Mouse (Mus musculus) liver, adult 2 months (tissue): ENCODE measurements around the gene Secisbp2l. TPM values are rescaled to one million over a fixed set of nuclear protein-coding genes. Genes with fewer than 3 reads are reported as not detected.

Experiments used
- DNase-seq: peaks from one replicate; pipeline ENCODE4 v3.0.0-alpha.2; 2011; ENCODE audit warnings: low read depth, low spot score; ENCODE audit errors: extremely low read depth
- H3K27ac ChIP-seq: fragments of 200-500 bp; replicated peaks from 2 replicates; pipeline ENCODE4 v1.5.1; 2012; ENCODE audit warnings: low read depth, mild to moderate bottlenecking, control low read depth, inconsistent platforms, low read length; ENCODE audit not compliant: insufficient read depth
- H3K27me3 ChIP-seq: fragments of 200-500 bp; 2 replicates; pipeline ENCODE4 v1.6.1; 2012; ENCODE audit warnings: mild to moderate bottlenecking, moderate library complexity, low read length, inconsistent platforms; ENCODE audit not compliant: control insufficient read depth, insufficient read depth
- H3K36me3 ChIP-seq: fragments of 200-500 bp; 2 replicates; pipeline ENCODE4 v1.6.1; 2012; ENCODE audit warnings: low read length, inconsistent platforms; ENCODE audit not compliant: control insufficient read depth, insufficient read depth
- H3K4me1 ChIP-seq: fragments of 200-500 bp; 2 replicates; pipeline ENCODE4 v1.6.1; 2011; ENCODE audit warnings: low read length; ENCODE audit not compliant: control insufficient read depth, insufficient read depth
- H3K4me3 ChIP-seq: fragments of 200-500 bp; 2 replicates; pipeline ENCODE4 v1.5.1; 2011; ENCODE audit warnings: low read depth, mild to moderate bottlenecking, control low read depth, low read length, moderate library complexity; ENCODE audit not compliant: insufficient read depth
- H3K79me2 ChIP-seq: fragments of 200-500 bp; 2 replicates; pipeline ENCODE4 v1.6.1; 2012; ENCODE audit warnings: inconsistent platforms, mild to moderate bottlenecking, low read length, moderate library complexity; ENCODE audit not compliant: control insufficient read depth, insufficient read depth
- H3K9ac ChIP-seq: fragments of 200-500 bp; 2 replicates; pipeline ENCODE4 v1.6.1; 2012; ENCODE audit warnings: low read depth, mild to moderate bottlenecking, control low read depth, inconsistent platforms, low read length
- CTCF ChIP-seq: fragments of 200-500 bp; IDR thresholded peaks from 2 replicates; pipeline ENCODE4 v1.5.1; 2011; ENCODE audit warnings: low read depth, low read length, control low read depth
- POLR2A ChIP-seq: fragments of 200-500 bp; IDR thresholded peaks from 2 replicates; pipeline ENCODE4 v1.6.1; 2011; ENCODE audit warnings: low read length, control low read depth; ENCODE audit not compliant: insufficient read depth; ENCODE audit errors: extremely low read depth
- WGBS: fragments of 180-500 bp; shearing (Covaris S2); methylation state at CpG from one replicate; pipeline ENCODE4 v1.1.7; 2018; 5-methylcytosine and 5-hydroxymethylcytosine counted together
- polyA plus RNA-seq: library from polyadenylated mRNA; depleted of rRNA; stranded (reverse); fragments of >200 nt; gene quantifications from 2 replicates; pipeline ENCODE4 v1.2.3, GENCODE M21; 2012
- total RNA-seq: library from RNA; depleted of rRNA; stranded (reverse); fragments of >200 nt; gene quantifications from 2 replicates; pipeline ENCODE4 v1.2.3, GENCODE M21; 2014

The Secisbp2l gene
- total and polyA plus RNA-seq, 2 experiments: 8.0 to 26.0 TPM

GRCm38 (mm10) chr2:125811332-125811731 is 28.7 kb upstream of the Secisbp2l start:
- no peaks in the 10 kb centered on the region for H3K4me1 ChIP-seq
- H3K79me2 ChIP-seq: no peaks in the 10 kb centered on the region
- H3K27ac ChIP-seq: no peak overlapping the region
- H3K9ac ChIP-seq: no peak overlapping the region
- DNase-seq: no peak
- WGBS: 54% methylated on average over 2 of the region's 2 CpGs
- no peaks in the 10 kb centered on the region for H3K36me3 ChIP-seq
- TF ChIP-seq POLR2A (no peak), CTCF (no peak)
- no peaks in the 10 kb centered on the region for H3K27me3 ChIP-seq
- no peak overlapping the region for H3K4me3 ChIP-seq

- no peaks in the 10 kb centered on the region for H3K79me2 ChIP-seq
- no peaks in the 10 kb centered on the region for H3K4me1 ChIP-seq
- DNase-seq: no peak
- TF ChIP-seq POLR2A: no peak
- no peak for TF ChIP-seq CTCF
- H3K9ac ChIP-seq: no peak overlapping the region
- no peaks in the 10 kb centered on the region for H3K36me3 ChIP-seq
- H3K4me3 ChIP-seq: no peak overlapping the region
- 93% methylated on average over 7 of the region's 7 CpGs for WGBS
- no peaks in the 10 kb centered on the region for H3K27me3 ChIP-seq
- H3K27ac ChIP-seq: no peak overlapping the region
Measured at GRCm38 (mm10) chr2:125809551-125809950, 26.9 kb upstream of the Secisbp2l start.

GRCm38 (mm10) chr2:125805826-125806225 is 23.2 kb upstream of the Secisbp2l start:
- H3K9ac ChIP-seq: no peak overlapping the region
- TF ChIP-seq POLR2A: no peak
- no peak for TF ChIP-seq CTCF
- DNase-seq: no peak
- no peak overlapping the region for H3K27ac ChIP-seq
- WGBS: 76% methylated on average over 1 of the region's 1 CpGs
- H3K79me2 ChIP-seq: no peaks in the 10 kb centered on the region
- no peaks in the 10 kb centered on the region for H3K27me3 ChIP-seq
- H3K4me3 ChIP-seq: no peak overlapping the region
- no peaks in the 10 kb centered on the region for H3K36me3 ChIP-seq
- no peaks in the 10 kb centered on the region for H3K4me1 ChIP-seq

GRCm38 (mm10) chr2:125801947-125802346 is 19.3 kb upstream of the Secisbp2l start:
- Histone ChIP-seq H3K27ac (no peak overlapping the region), H3K4me1 (no peaks in the 10 kb centered on the region), H3K27me3 (no peaks in the 10 kb centered on the region), H3K79me2 (no peaks in the 10 kb centered on the region), H3K9ac (no peak overlapping the region), H3K36me3 (no peaks in the 10 kb centered on the region), H3K4me3 (no peak overlapping the region)
- TF ChIP-seq CTCF (no peak), POLR2A (no peak)
- 82% methylated on average over 4 of the region's 4 CpGs for WGBS
- no peak for DNase-seq

- Histone ChIP-seq H3K79me2 (no peaks in the 10 kb centered on the region), H3K36me3 (no peaks in the 10 kb centered on the region), H3K4me1 (no peaks in the 10 kb centered on the region), H3K4me3 (no peak overlapping the region), H3K9ac (no peak overlapping the region), H3K27me3 (no peaks in the 10 kb centered on the region), H3K27ac (no peak overlapping the region)
- TF ChIP-seq POLR2A: no peak
- no peak for TF ChIP-seq CTCF
- DNase-seq: no peak
- WGBS: 67% methylated on average over 8 of the region's 8 CpGs
Measured at GRCm38 (mm10) chr2:125801038-125801437, 18.4 kb upstream of the Secisbp2l start.

DNA sequence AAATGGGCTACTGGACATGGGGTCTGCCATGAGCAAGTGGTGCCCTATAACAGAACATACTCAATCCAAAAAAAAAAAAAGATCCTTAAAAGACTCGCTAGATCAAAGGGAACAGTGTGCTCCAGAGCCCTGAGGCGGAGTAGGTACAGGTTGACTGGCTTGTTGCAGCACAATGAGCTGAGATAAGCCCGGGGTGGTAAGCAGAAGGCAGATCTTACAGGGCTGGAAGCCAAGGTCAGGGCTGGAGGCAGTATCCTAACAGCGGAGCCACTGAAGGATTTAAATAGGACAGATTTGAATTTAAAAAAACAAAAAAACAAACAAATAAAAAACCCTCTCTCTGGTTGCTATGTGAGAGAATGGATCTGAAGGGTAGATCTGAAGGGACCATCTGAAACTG is 17.8 kb upstream of the Secisbp2l start:
- TF ChIP-seq POLR2A: no peak
- TF ChIP-seq CTCF: no peak
- DNase-seq: no peak
- whole genome bisulfite sequencing: 65% methylated on average over 4 of the region's 4 CpGs

More for the DNA sequence above, 17.8 kb upstream of the Secisbp2l start:
- Histone ChIP-seq H3K4me3 (no peak overlapping the region), H3K4me1 (no peaks in the 10 kb centered on the region), H3K9ac (no peak overlapping the region), H3K79me2 (no peaks in the 10 kb centered on the region), H3K36me3 (no peaks in the 10 kb centered on the region), H3K27ac (no peak overlapping the region), H3K27me3 (no peaks in the 10 kb centered on the region)
